Mouse (Mus musculus) CH12.LX (cell line): ENCODE measurements around the gene Trim62. TPM values are rescaled to one million over a fixed set of nuclear protein-coding genes. Genes with fewer than 3 reads are reported as not detected.

ENCODE experiments used
- DNase-seq: peaks from one replicate; pipeline ENCODE4 v3.0.0-alpha.2; 2013; ENCODE audit errors: extremely low read depth
- H3K27ac ChIP-seq: 2 replicates; pipeline ENCODE4 v1.5.1; 2012; ENCODE audit warnings: low read depth, mild to moderate bottlenecking, control low read depth, moderate library complexity; ENCODE audit not compliant: insufficient read depth
- H3K27me3 ChIP-seq: replicated peaks from 2 replicates; pipeline ENCODE3; 2012; ENCODE audit warnings: inconsistent platforms
- H3K36me3 ChIP-seq, 2 experiments: replicated peaks in 1 of 2; 2 replicates each; pipeline versions ENCODE3 to v1.6.1; 2012; ENCODE audit warnings: inconsistent platforms in 1 of 2, low read length in 1 of 2, mild to moderate bottlenecking in 1 of 2, mixed read lengths in 1 of 2, moderate library complexity in 1 of 2; ENCODE audit not compliant: control insufficient read depth in 1 of 2, insufficient read depth in 1 of 2
- H3K4me1 ChIP-seq, 2 experiments: 2 replicates each; pipeline ENCODE4 v1.6.1; 2012; ENCODE audit warnings: inconsistent platforms in 1 of 2, moderate library complexity in 1 of 2; ENCODE audit not compliant: insufficient read depth in 2 of 2, control insufficient read depth in 1 of 2
- H3K4me2 ChIP-seq: 2 replicates; pipeline ENCODE4 v1.6.1; 2012; ENCODE audit warnings: low read depth, mild to moderate bottlenecking, control low read depth; ENCODE audit not compliant: poor library complexity, insufficient read depth, severe bottlenecking
- H3K4me3 ChIP-seq, 3 experiments: fragments of 150-350 bp in 1 of 3; sonication (generic) in 1 of 3; replicated peaks in 1 of 3; 2 replicates each; pipeline versions ENCODE3 to v1.5.1; 2011 to 2012; ENCODE audit warnings: low read depth in 2 of 3, low read length in 2 of 3, mild to moderate bottlenecking in 2 of 3, moderate library complexity in 2 of 3, control low read depth in 1 of 3, improper control_type of control experiment in 1 of 3, inconsistent platforms in 1 of 3, mixed read lengths in 1 of 3; ENCODE audit not compliant: poor library complexity in 1 of 3
- H3K79me2 ChIP-seq: replicated peaks from 2 replicates; pipeline ENCODE4 v1.6.1; 2012; ENCODE audit warnings: mild to moderate bottlenecking, moderate library complexity; ENCODE audit not compliant: control insufficient read depth, poor library complexity, insufficient read depth, severe bottlenecking; ENCODE audit errors: extremely low read depth
- H3K9ac ChIP-seq: 2 replicates; pipeline ENCODE4 v1.6.1; 2012; ENCODE audit warnings: low read depth, mild to moderate bottlenecking, control low read depth, moderate library complexity; ENCODE audit not compliant: insufficient read depth
- H3K9me3 ChIP-seq: replicated peaks from 2 replicates; pipeline ENCODE3; 2012; ENCODE audit warnings: low read length, inconsistent platforms, mixed read lengths
- BHLHE40 ChIP-seq: IDR thresholded peaks from 2 replicates; pipeline ENCODE4 v1.6.1; 2011; ENCODE audit warnings: mild to moderate bottlenecking, low read depth, low read length, improper control_type of control experiment
- CHD1 ChIP-seq: IDR thresholded peaks from 2 replicates; pipeline ENCODE4 v1.6.1; 2012; ENCODE audit warnings: low read depth, low read length, improper control_type of control experiment, inconsistent platforms
- CTCF ChIP-seq, 2 experiments: IDR thresholded peaks in 1 of 2; conservative IDR thresholded peaks in 1 of 2; 2 replicates each; pipeline ENCODE4 v1.5.1; 2011 to 2012; ENCODE audit warnings: low read depth in 2 of 2, low read length in 2 of 2, improper control_type of control experiment in 1 of 2, inconsistent platforms in 1 of 2, mild to moderate bottlenecking in 1 of 2, moderate library complexity in 1 of 2
- E2F4 ChIP-seq: IDR thresholded peaks from 2 replicates; pipeline ENCODE4 v1.6.1; 2011; ENCODE audit warnings: low read depth, low read length, improper control_type of control experiment; ENCODE audit not compliant: insufficient replicate concordance
- EP300 ChIP-seq: IDR thresholded peaks from 2 replicates; pipeline ENCODE4 v1.6.1; 2011; ENCODE audit warnings: low read length, improper control_type of control experiment
- ETS1 ChIP-seq: conservative IDR thresholded peaks from 2 replicates; pipeline ENCODE4 v1.6.1; 2012; ENCODE audit warnings: low read depth, mild to moderate bottlenecking, inconsistent platforms, low read length, improper control_type of control experiment, moderate library complexity
- IRF4 ChIP-seq: IDR thresholded peaks from 2 replicates; pipeline ENCODE4 v1.6.1; 2014; ENCODE audit warnings: low read depth, mild to moderate bottlenecking, inconsistent platforms, low read length, improper control_type of control experiment
- JUN ChIP-seq: IDR thresholded peaks from 2 replicates; pipeline ENCODE4 v1.6.1; 2011; ENCODE audit warnings: low read depth, mild to moderate bottlenecking, low read length, improper control_type of control experiment, moderate library complexity; ENCODE audit not compliant: insufficient read depth
- JUND ChIP-seq: conservative IDR thresholded peaks from 2 replicates; pipeline ENCODE4 v1.6.1; 2011; ENCODE audit warnings: low read depth, low read length, improper control_type of control experiment
- KAT2A ChIP-seq: IDR thresholded peaks from 2 replicates; pipeline ENCODE4 v1.6.1; 2012; ENCODE audit warnings: low read length, improper control_type of control experiment, inconsistent platforms; ENCODE audit not compliant: insufficient replicate concordance
- MAX ChIP-seq: IDR thresholded peaks from 2 replicates; pipeline ENCODE4 v1.6.1; 2011; ENCODE audit warnings: low read length, improper control_type of control experiment
- MXI1 ChIP-seq: IDR thresholded peaks from 2 replicates; pipeline ENCODE4 v1.6.1; 2011; ENCODE audit warnings: mild to moderate bottlenecking, low read depth, low read length, improper control_type of control experiment
- MYC ChIP-seq: IDR thresholded peaks from 2 replicates; pipeline ENCODE4 v1.6.1; 2011; ENCODE audit warnings: low read depth, mild to moderate bottlenecking, improper control_type of control experiment, low read length
- NELFE ChIP-seq: IDR thresholded peaks from 2 replicates; pipeline ENCODE4 v1.6.1; 2011; ENCODE audit warnings: low read depth, low read length, improper control_type of control experiment
- PAX5 ChIP-seq: IDR thresholded peaks from 2 replicates; pipeline ENCODE4 v1.6.1; 2012; ENCODE audit warnings: low read length, inconsistent platforms, mixed read lengths
- POLR2A ChIP-seq: IDR thresholded peaks from 2 replicates; pipeline ENCODE4 v1.6.1; 2011; ENCODE audit warnings: low read depth, mild to moderate bottlenecking, improper control_type of control experiment, low read length
- POLR2AphosphoS2 ChIP-seq: IDR thresholded peaks from 2 replicates; pipeline ENCODE4 v1.6.1; 2011; ENCODE audit warnings: low read depth, low read length, improper control_type of control experiment
- RAD21 ChIP-seq: IDR thresholded peaks from 2 replicates; pipeline ENCODE4 v1.6.1; 2011; ENCODE audit warnings: low read depth, mild to moderate bottlenecking, low read length, improper control_type of control experiment, moderate library complexity
- RCOR1 ChIP-seq: conservative IDR thresholded peaks from 2 replicates; pipeline ENCODE4 v1.6.1; 2012; ENCODE audit warnings: low read depth, mild to moderate bottlenecking, inconsistent platforms, low read length, improper control_type of control experiment
- SMC3 ChIP-seq: IDR thresholded peaks from 2 replicates; pipeline ENCODE4 v1.6.1; 2011; ENCODE audit warnings: low read depth, low read length, improper control_type of control experiment
- TBP ChIP-seq: conservative IDR thresholded peaks from 2 replicates; pipeline ENCODE4 v1.6.1; 2011; ENCODE audit warnings: low read depth, low read length, improper control_type of control experiment
- TCF12 ChIP-seq: IDR thresholded peaks from 2 replicates; pipeline ENCODE4 v1.6.1; 2014; ENCODE audit warnings: low read depth, mild to moderate bottlenecking, inconsistent platforms, low read length, improper control_type of control experiment
- USF1 ChIP-seq: IDR thresholded peaks from 2 replicates; pipeline ENCODE4 v1.6.1; 2014; ENCODE audit warnings: low read depth, mild to moderate bottlenecking, inconsistent platforms, low read length, improper control_type of control experiment
- ZKSCAN1 ChIP-seq: IDR thresholded peaks from 2 replicates; pipeline ENCODE4 v1.6.1; 2012; ENCODE audit warnings: low read depth, inconsistent platforms, low read length, improper control_type of control experiment, borderline replicate concordance
- ZMIZ1 ChIP-seq: IDR thresholded peaks from 2 replicates; pipeline ENCODE4 v1.6.1; 2012; ENCODE audit warnings: low read depth, mild to moderate bottlenecking, inconsistent platforms, low read length, improper control_type of control experiment
- ZNF384 ChIP-seq: IDR thresholded peaks from 2 replicates; pipeline ENCODE4 v1.6.1; 2012; ENCODE audit warnings: low read depth, low read length, improper control_type of control experiment, inconsistent platforms
- dilution Hi-C: fragments of 300-500 bp; cut with MboI; formaldehyde crosslinking; loops from 2 replicates; pipeline ENCODE4 v1.14.3; 2020; ENCODE audit warnings: low sequenced_read_pairs; ENCODE audit not compliant: extremely low pct_unique_long_range_greater_than_20kb, extremely low pct_ligation_motif_present
- in situ Hi-C: fragments of 300-500 bp; cut with MboI; formaldehyde crosslinking; loops from 3 replicates; pipeline ENCODE4 v1.14.3; 2019; ENCODE audit warnings: low sequenced_read_pairs, low pct_ligation_motif_present, low pct_unique_long_range_greater_than_20kb, mixed read lengths
- polyA plus RNA-seq: library from polyadenylated mRNA; unstranded; fragments of >175 nt; gene quantifications from 2 replicates; pipeline ENCODE4 v1.2.1, GENCODE M21; 2012; ENCODE audit warnings: low read depth; ENCODE audit not compliant: insufficient read length
- total RNA-seq, 2 experiments: library from RNA; depleted of rRNA; stranded (reverse); fragments of 300-350 nt in 1 of 2; fragments of >200 nt in 1 of 2; gene quantifications; 2 replicates each; pipeline ENCODE4 v1.2.3; 2012 to 2014

Trim62 gene
- total and polyA plus RNA-seq, 3 experiments = 0.40 to 2.7 (median 0.98) TPM

DNA sequence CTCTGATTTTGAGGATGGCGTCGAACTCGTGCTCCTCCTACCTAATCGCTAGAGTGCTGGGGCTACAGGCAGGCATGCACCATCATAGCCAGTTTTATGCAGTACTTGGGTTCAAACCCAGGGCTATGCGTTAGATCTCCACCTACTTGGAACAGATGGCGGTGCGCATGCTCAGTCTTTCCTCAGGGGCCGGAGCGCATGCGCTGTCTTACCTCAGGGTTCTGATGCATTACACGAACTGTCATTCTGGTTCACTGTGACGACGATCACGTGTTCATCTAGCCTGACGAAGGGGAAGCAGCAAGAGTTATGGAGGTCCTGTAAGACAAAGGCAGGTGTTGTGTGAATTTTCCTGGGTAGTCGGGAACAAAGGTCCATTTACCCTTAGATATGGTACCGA lies 9.3 kb upstream of the Trim62 start:
- H3K79me2 ChIP-seq = no peaks in the 10 kb centered on the region
- H3K4me3 ChIP-seq = no peak overlapping the region
- H3K27me3 ChIP-seq = peaks cover 2% of the 10 kb centered on the region
- peaks cover 12% of the 10 kb centered on the region in 2 experiments for H3K4me1 ChIP-seq
- H3K27ac ChIP-seq = no peak overlapping the region
- dilution Hi-C loops (no loop called here), in situ Hi-C loops (no loop called here)
- H3K9ac ChIP-seq = no peak overlapping the region
- H3K36me3 ChIP-seq = no peaks in the 10 kb centered on the region
- DNase-seq = no peak
- H3K4me2 ChIP-seq = no peak overlapping the region
- TF ChIP-seq PAX5 (no peak), JUND (no peak), POLR2AphosphoS2 (no peak), RAD21 (no peak)
- no peaks in the 10 kb centered on the region for H3K9me3 ChIP-seq

DNA sequence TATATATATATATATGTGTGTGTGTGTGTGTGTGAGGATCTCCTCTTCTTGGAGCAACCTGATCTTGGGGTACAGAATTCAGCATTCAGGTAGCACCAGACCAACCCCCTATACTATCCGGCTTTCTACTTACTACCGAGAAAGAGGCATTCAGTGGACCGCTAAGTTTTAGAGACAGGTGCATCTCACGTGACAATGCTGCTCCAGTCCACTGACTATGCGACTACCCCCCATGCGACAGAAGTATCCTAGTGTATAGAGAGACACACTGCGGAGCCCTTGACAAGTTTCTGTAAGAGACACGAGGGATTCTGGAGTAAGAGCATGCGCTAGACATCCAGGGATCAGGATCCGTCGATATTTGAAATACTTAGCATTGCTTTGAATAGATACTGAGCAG lies 7.9 kb upstream of the Trim62 start:
- Histone ChIP-seq H3K36me3 (no peaks in the 10 kb centered on the region), H3K4me2 (no peak overlapping the region), H3K4me3 (no peak overlapping the region), H3K9ac (no peak overlapping the region), H3K9me3 (no peaks in the 10 kb centered on the region), H3K4me1 (peaks cover 12% of the 10 kb centered on the region in 2 experiments), H3K27me3 (peaks cover 2% of the 10 kb centered on the region), H3K27ac (no peak overlapping the region), H3K79me2 (no peaks in the 10 kb centered on the region)
- dilution Hi-C loops (no loop called here), in situ Hi-C loops (no loop called here)
- TF ChIP-seq IRF4 = no peak
- no peak for TF ChIP-seq ZKSCAN1
- no peak for TF ChIP-seq TBP
- TF ChIP-seq ZMIZ1 = no peak
- peak; percentile 80 for TF ChIP-seq BHLHE40
- TF ChIP-seq ZNF384 = no peak
- no peak for TF ChIP-seq CTCF (conservative IDR thresholded peaks at IDR 0.05 in 1 of 2, IDR thresholded peaks at IDR 0.05 in 1 of 2; ENCODE audit: low read depth in 2 of 2, low read length in 2 of 2)
- TF ChIP-seq JUND = no peak
- DNase-seq = no peak

DNA sequence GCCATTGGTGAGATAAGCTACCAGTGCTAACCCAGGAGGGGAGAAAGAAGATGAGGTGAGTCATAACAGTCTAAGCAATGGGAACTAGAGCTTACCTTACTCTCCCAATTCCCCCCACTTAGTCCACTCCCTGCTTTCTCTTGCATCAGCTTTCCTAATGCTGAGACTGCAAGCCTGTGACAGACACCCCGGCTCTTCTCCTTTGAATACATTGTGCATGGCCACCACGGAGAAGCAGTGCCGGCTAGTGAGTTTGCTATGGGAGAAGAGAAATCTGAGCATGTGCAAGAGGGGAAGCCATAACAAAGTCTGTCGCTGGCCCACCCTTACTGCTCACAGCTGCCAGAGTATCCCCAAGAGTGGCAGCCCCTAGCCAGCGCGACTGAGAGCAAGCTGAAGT lies 5.9 kb upstream of the Trim62 start:
- Histone ChIP-seq H3K4me2 (peak overlapping the region; percentile 51), H3K9me3 (no peaks in the 10 kb centered on the region), H3K27me3 (no peaks in the 10 kb centered on the region), H3K79me2 (no peaks in the 10 kb centered on the region), H3K9ac (peak overlapping the region; percentile 33; the same call in 1 of the 2 replicates), H3K36me3 (no peaks in the 10 kb centered on the region), H3K27ac (no peak overlapping the region), H3K4me3 (no peak overlapping the region), H3K4me1 (peaks cover 12% of the 10 kb centered on the region in 2 experiments)
- DNase-seq = peak; percentile 39
- in situ Hi-C loops (no loop called here), dilution Hi-C loops (no loop called here)
- no peak for TF ChIP-seq KAT2A
- TF ChIP-seq CHD1 = no peak
- TF ChIP-seq EP300 = peak; percentile 80
- no peak for TF ChIP-seq PAX5
- no peak for TF ChIP-seq RCOR1
- TF ChIP-seq CTCF (conservative IDR thresholded peaks at IDR 0.05 in 1 of 2, IDR thresholded peaks at IDR 0.05 in 1 of 2; ENCODE audit: low read depth in 2 of 2, low read length in 2 of 2) = no peak
- 0 out of 2 replicates have a peak, but pooled peaks have one; percentile 30 for TF ChIP-seq JUN
- TF ChIP-seq ZKSCAN1 = no peak
- TF ChIP-seq TCF12 = 0 out of 2 replicates have a peak, but pooled peaks have one; percentile 28
- no peak; the same call in 1 of the 2 replicates for TF ChIP-seq MXI1
- 0 out of 2 replicates have a peak, but pooled peaks have one; percentile 21 for TF ChIP-seq ETS1
- TF ChIP-seq ZMIZ1 = no peak
- TF ChIP-seq TBP = 0 out of 2 replicates have a peak, but pooled peaks have one; percentile 8
- no peak for TF ChIP-seq E2F4
- TF ChIP-seq NELFE = no peak
- TF ChIP-seq MYC = no peak
- TF ChIP-seq USF1 = no peak
- TF ChIP-seq MAX = no peak
- no peak for TF ChIP-seq POLR2A
- TF ChIP-seq SMC3 = no peak
